Mouse (Mus musculus) sigmoid colon, adult 10 weeks (tissue): ENCODE data around the gene Il18rap. TPM values are rescaled to one million over a fixed set of nuclear protein-coding genes. Genes with fewer than 3 reads are reported as not detected.

ENCODE experiments used
- polyA plus RNA-seq: library from polyadenylated mRNA; stranded (reverse); fragments of 350-450 nt; fragmentation: Illumina TruSeq; extraction: RNeasy Lipid Tissue Mini Kit (QIAGEN cat#74804); gene quantifications from one replicate; pipeline ENCODE4 v1.2.3, GENCODE M21; 2014; ENCODE audit warnings: low read depth, low replicate concordance

The Il18rap gene
- 0.63 TPM for polyA plus RNA-seq

GRCm38 (mm10) chr1:40514851-40515585 lies at the start of gene Il18rap:
Il18rap (plus strand) TSS chr1:40515362.

DNA sequence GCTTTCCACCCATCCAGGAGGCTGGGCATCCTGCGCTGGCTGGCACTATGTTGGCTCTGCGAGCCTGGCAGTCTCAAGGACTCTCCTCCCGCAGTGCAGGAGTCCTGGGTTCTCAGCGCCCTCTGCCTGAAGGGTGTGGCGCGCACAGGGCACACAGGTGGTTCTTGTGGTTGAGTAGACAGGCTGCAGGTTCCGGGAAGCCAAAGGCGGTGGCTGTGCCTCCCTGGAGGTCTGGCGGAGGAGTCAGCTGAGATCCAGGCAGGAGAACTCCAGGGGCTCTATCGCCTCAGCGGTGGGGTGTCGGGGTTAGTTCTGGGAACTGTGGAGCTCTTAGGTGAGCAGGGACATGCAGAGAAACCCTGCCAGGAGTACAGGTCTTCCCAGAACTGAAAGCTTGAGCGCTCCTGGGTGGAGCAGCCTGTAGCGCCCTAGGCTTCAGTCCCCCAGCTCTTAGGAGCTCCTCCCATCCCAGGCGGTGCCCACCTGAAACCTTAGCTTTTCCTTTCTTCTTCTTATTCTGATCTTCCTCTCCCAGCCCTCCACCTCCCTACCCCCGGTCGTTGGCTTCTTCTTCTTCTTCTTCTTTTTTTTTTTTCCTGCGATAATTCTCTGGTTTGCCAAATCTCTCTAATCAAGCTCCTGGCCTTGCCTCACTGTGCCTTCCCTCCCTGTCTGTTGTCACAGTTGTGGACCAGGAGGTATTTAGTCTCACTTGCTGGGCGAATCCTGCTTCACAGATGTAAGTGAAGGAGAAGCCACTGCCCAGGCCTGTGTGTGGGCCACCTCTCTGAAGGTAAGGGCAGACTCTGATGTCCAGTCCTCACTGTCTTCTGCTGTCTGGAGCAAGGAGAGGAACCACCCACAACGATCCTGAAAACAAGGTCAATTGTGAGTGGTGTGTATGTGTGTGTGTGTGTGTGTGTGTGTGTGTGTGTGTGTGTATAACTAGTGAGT lies 49.4 kb upstream of the Il18rap start, which contains the start of gene Il18r1:
Il18r1 (plus strand) TSS at position 76 of the 954 bp plus-strand sequence.

DNA sequence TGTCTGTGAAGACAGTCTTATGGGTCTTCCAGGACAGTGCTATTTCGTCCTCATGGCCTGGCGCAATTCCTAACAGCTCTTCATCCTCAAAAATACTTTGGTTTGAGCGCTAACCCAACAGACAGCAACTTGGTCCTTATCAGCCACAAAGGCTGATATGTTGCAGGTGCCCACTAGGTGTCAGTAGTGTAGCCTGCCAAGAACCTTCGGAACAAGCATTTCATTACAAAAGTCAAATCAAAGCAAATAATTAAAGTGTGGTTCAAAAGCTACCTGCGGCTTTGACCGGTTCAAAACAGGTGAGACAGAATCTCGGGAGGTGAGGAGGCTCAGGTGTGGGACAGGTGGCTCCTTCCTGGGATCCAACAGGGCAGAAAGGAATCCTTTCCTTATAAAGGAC lies 64.6 kb downstream of the Il18rap start, which contains the start of gene Slc9a4:
Slc9a4 (plus strand) TSS at position 298 of the 400 bp plus-strand sequence.

Other genes starting within 250 kb of the Il18rap start
- gene Il1rl2, start 190.8 kb upstream of the Il18rap start, polyA plus RNA-seq, result 8.9 TPM
- gene Il1rl1, start 85.8 kb upstream of the Il18rap start, polyA plus RNA-seq, result 3.8 TPM
- gene Il18r1, start 49.8 kb upstream of the Il18rap start, polyA plus RNA-seq, result 2.6 TPM
- gene Slc9a4, start 64.7 kb downstream of the Il18rap start, polyA plus RNA-seq, result 0.19 TPM
- 156 TPM for gene Slc9a2, start 165.2 kb downstream of the Il18rap start, polyA plus RNA-seq